Mouse (Mus musculus): ENCODE measurements at regions not wholly inside any gene's neighbourhood (a gene's known extent, or its start where the extent isn't known, plus 50 kb on each side); places are given as distances from the start of the nearest gene placed in this dataset.

DNA sequence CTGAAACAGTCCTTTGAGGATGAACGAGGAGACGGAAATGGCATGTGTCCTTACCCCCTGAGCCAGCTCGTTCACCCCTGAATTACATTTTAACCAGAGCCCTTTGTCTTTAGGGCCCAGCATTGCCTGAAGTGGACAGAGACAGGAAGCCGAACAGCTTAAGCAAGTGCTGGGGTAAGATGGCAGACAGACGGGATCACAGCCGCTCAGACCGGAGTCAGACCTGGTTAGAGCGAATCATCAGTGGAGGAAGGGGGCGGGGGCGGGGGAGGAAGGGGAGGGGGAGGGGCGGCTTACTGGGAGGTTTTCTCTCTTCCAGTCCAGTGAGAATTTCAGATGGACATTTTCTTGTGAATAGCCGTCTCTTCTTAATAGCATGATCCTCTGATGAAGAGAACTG is 103.1 kb upstream of the Ankrd55 start:
- intact Hi-C loops (cut with DNase I), result no loop called here
- no peak for DNase-seq (ENCODE audit: low spot score in 2 of 2)

DNA sequence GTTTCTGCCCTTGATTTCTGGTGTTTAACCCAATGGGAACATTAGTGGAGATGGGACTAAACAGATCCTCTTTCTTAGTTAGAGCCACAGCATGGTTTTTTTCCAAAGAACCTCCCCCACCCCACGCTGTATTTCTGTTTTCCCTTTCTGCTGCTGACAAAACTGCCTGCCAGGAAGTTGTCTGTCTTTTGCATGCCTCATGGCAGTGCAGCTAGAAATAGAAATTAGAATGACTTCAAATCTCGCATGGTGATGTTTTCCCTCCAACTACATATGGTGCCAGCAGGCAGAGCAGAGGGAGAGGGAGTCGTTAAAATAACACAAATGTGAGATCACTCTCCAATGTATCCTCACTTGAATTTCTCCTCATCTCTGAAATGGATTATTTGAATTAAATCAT is 101.0 kb upstream of the Ankrd55 start:
- intact Hi-C loops (cut with DNase I), result no loop called here
- peak; percentile 32 to 85 for DNase-seq (ENCODE audit: low spot score in 2 of 2)

DNA sequence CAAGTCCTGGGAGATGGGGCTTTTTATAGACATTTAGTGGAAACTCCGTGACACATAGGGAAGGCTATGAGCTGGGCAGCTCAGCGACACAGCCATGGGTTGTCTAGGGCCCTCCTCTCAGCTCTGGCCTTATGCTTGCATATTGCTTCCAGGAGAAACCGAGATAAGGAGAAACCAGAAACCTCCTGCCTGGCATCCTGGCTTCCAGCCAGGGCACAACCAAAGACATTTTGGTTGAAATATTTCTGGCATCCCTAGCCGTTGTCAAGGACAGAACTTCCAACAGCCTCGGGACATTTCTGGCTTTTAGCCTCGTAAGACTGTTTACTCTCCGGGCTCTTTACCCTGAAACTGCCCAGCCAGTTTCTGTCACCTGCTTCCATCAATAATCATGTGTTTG is 99.9 kb upstream of the Ankrd55 start:
- intact Hi-C loops (cut with DNase I), result no loop called here

DNA sequence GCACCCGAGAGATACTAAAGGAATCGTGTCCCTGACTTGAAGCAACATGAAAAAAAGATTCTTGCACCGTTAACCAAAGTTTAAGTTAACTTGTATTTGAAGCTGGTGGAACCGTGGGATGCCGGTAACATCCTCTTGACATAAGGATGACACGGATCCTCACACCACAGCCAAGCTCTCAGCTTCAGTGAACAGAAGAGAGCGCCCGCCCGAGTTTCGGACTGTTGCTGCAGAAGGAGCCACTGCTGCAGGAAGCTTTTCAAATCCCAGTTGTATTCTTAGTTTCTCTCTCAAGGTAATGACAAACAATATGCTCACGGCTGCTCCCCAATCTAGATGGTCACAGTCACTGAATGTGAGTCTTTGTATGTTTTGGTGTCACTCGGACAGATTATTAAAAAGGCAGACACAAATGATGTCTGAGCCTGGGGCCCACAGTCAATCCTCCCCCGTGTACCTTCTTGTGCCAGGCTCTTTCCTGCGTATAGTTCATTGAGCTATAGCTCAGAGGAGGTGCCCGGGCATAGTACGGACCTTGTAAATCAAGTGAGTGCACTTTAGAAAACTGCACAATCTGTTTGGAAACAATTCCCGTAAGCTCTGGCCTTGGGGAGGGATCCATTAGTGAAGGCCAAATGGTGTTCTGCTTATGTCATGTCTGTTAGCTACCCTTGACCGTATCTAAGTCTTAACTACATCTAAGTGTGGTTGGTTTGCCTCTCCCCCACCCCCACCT is 99.3 kb upstream of the Ankrd55 start:
- intact Hi-C loops (cut with DNase I), result no loop called here
- DNase-seq (ENCODE audit: low spot score in 2 of 2), result no peak

More for the DNA sequence above, 99.9 kb upstream of the Ankrd55 start:
- DNase-seq (ENCODE audit: low spot score in 2 of 2), result no peak

GRCm38 (mm10) chr13:112189605-112190004 is 98.6 kb upstream of the Ankrd55 start:
- intact Hi-C loops (cut with DNase I), result no loop called here
- no peak for DNase-seq (ENCODE audit: low spot score in 2 of 2)

DNA sequence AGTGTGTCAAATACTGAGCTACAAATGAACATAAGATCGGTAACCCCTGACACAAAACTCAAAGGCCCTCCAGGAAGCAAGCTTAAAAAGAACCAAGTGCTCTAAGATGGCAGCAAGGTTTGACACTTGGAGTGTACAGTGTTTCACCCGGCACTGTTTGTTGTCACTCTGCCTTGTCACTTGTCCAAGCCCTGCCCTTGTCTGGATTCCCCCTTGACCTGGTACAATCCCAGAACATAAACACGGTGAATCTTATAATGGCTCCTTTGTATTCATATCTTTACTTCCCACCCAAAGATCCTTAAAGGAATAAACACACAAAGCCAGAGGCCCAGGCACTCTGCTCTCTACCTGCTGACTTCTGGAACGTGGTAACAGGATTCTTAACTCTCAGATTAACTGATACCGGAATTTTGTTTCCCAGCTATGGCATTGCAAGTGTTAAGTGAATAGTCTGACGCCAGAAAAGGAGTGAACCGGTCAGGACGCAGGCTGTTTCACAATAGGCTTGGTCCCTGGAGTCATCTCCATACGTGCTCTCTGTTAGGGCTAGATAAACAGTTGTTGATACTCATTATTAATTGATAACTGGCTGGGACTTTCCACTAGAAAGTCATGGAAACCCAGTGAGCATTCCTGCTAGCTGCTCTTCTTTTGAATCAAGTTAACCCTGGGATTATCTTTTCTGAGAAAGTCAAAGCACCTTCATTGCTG is 95.9 kb upstream of the Ankrd55 start:
- intact Hi-C loops (cut with DNase I), result no loop called here
- no peak for DNase-seq (ENCODE audit: low spot score in 2 of 2)

GRCm38 (mm10) chr13:112193676-112194075 is 94.6 kb upstream of the Ankrd55 start:
- no peak for DNase-seq (ENCODE audit: low spot score in 2 of 2)
- intact Hi-C loops (cut with DNase I), result no loop called here

GRCm38 (mm10) chr13:112194991-112195390 is 93.3 kb upstream of the Ankrd55 start:
- intact Hi-C loops (cut with DNase I), result loop anchor here (5.0 kb wide), 2 partner anchors 388 to 408 kb away; partner anchors contain the start of gene Map3k1
- no peak for DNase-seq (ENCODE audit: low spot score in 2 of 2)

- intact Hi-C loops (cut with DNase I), result loop anchor here (5.0 kb wide), 2 partner anchors 389 to 409 kb away; partner anchors contain the start of gene Map3k1
Observed at GRCm38 (mm10) chr13:112196789-112197188, 91.5 kb upstream of the Ankrd55 start.

DNA sequence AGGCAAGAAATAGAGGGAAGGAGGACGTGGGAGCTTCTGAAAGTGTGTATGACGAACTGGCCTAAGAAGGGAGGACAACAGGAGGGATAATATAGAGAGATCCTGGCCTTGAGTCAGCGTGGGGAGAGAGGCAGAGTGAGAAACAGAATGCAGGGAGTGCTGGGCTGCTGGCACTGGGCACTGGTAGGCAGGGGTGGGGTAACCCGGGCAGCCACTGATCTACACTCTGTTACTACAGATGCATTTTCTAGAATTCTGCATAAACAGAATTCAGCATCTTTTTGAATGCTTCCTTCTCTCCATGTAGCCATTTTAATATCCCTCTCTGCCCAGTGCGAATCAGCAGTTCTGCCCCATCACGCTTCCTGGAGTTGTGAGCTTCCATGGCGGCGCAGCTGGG is 84.5 kb upstream of the Ankrd55 start:
- intact Hi-C loops (cut with DNase I), result no loop called here

More at GRCm38 (mm10) chr13:112196789-112197188, 91.5 kb upstream of the Ankrd55 start:
- DNase-seq (ENCODE audit: low spot score in 2 of 2), result no peak

DNA sequence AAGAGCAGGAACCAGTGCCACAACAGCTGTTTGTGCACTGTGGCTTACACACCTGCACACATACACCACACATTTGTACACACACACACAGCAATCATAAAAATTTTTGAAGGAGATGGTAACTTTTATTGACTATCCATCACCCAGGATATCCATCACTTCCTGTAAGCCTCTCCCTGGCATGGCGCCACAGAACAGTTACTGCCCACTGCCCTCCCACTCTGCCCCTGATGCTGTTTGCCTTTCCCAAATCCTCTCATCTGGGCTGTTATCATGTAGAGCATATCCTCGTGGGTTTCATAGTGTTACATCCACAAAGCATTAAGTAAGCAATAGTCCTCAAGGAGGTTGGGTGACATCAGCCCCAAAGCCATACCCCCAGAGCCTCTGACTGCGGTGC is 84.0 kb upstream of the Ankrd55 start:
- DNase-seq (ENCODE audit: low spot score in 2 of 2), result no peak
- intact Hi-C loops (cut with DNase I), result no loop called here

More for the DNA sequence above, 84.5 kb upstream of the Ankrd55 start:
- DNase-seq (ENCODE audit: low spot score in 2 of 2), result no peak

DNA sequence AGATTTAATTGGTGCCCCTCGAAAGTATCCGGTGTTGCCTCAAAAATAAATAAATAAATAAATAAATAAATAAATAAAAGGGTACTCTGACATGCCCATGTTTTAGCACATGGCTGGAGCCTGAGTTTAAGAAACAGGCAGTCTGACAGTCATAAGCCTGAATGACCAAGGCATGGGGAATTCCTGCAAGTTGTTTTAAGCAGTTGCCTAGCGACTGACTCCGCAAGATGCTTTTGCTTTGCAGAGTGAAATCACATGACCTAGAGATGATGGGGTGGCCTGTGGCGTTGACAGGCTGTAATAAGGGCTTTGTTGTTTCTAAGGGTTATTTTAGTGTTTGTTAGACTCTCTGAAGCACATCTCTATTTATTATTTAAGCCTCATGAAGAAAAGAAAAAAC is 83.4 kb upstream of the Ankrd55 start:
- intact Hi-C loops (cut with DNase I), result no loop called here
- no peak for DNase-seq (ENCODE audit: low spot score in 2 of 2)

DNA sequence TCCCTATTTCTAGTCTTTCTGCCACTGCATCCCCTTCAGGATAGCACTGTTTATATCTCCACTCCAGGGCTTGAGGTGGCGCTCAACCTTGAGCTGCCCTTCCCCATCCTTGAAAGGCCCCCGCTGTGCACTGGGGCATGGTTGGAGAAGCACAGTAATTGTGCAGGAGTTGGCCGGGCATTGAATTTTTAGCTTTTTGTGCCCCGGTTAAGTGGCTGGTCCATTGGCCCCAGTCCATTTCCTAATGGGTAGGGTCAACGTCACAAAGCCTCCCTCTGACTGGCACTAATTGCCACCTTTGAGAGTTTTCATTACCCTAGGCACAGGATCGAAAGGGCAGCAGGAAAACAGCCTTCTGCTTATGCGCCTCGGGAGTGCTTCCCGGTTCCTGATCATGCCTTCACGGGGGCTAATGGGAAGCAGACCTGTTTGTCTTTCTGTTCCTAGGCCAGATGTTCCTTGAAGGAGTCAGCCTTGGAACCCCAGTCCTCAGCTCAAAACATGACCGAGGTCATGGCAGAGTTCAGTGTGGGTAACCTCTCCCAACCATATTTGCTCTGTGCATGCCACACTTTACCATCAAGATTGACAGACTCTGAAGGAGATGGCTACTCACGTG is 80.5 kb upstream of the Ankrd55 start:
- DNase-seq (ENCODE audit: low spot score in 2 of 2), result no peak
- intact Hi-C loops (cut with DNase I), result no loop called here

GRCm38 (mm10) chr13:112211841-112212240 is 76.4 kb upstream of the Ankrd55 start:
- intact Hi-C loops (cut with DNase I), result no loop called here
- no peak for DNase-seq (ENCODE audit: low spot score in 2 of 2)

DNA sequence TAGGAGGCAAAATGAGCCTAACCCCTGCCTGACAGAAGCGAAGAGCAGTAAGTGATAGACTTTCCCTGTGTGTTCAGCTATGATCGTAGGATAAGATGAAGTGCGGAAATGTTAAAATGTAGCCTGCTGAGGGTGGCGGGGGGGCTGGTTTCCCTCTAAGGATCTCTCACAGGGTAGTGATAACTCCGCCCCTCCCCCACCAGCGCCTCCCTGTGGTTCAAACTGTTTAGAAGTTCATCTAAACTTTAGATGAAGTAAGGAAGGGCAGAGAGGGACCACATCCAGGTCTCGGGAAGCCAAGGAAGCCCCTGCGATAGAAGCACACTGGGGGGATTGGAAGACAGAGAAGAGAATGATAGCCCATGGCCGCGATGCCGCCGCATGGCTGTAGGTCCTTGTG is 75.9 kb upstream of the Ankrd55 start:
- intact Hi-C loops (cut with DNase I), result no loop called here

DNA sequence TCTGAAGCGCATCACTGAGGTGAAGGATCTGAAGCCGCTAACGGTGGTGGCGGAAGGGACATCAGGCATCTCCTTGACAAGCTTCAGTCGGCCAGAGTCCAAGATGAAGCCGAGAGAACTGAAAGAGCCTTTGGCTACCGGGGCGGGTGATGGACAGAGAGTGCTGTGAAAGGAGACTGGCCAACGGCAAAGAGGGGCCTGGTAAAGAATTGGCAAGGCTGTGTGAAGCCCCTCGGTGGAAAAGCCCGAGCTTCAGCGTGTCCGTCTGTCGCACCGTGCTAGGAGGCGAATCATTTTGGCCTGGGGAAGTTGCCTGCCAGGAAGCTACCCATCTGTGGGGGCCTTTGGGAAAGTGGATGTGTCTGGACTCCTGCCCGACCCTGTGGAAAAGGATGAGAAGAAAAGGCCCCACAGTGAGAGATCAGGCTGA is 74.6 kb upstream of the Ankrd55 start:
- intact Hi-C loops (cut with DNase I), result no loop called here
- no peak for DNase-seq (ENCODE audit: low spot score in 2 of 2)

More for the DNA sequence above, 75.9 kb upstream of the Ankrd55 start:
- DNase-seq (ENCODE audit: low spot score in 2 of 2), result no peak

DNA sequence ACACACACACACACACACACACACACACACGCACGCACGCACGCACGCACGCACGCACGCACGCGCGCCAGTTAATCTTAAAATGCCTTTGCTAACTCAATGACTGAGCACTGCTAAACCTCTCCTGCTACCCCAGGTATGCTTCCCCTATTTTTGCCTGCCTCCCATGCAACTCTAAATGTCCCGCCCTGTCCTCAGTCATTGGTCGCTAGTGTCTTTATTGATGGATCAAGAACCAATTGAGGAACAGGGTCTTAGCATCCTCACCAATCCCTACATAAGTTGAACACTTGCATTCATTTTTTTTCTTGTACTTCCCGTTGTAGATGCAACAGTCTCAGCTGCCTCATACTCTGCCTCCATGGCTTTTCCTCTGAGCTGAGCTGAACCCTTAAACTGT is 72.2 kb upstream of the Ankrd55 start:
- no peak for DNase-seq (ENCODE audit: low spot score in 2 of 2)
- intact Hi-C loops (cut with DNase I), result no loop called here

GRCm38 (mm10) chr13:112218389-112218788 is 69.9 kb upstream of the Ankrd55 start:
- no peak for DNase-seq (ENCODE audit: low spot score in 2 of 2)
- intact Hi-C loops (cut with DNase I), result no loop called here

GRCm38 (mm10) chr13:112220184-112220583 is 68.1 kb upstream of the Ankrd55 start:
- intact Hi-C loops (cut with DNase I), result no loop called here
- DNase-seq (ENCODE audit: low spot score in 2 of 2), result peak in 1 of 2 experiments; percentile 22

- no peak for DNase-seq (ENCODE audit: low spot score in 2 of 2)
- intact Hi-C loops (cut with DNase I), result no loop called here
Observed at GRCm38 (mm10) chr13:112223616-112224015, 64.6 kb upstream of the Ankrd55 start.

GRCm38 (mm10) chr13:112227766-112228165 is 60.5 kb upstream of the Ankrd55 start:
- DNase-seq (ENCODE audit: low spot score in 2 of 2), result no peak
- intact Hi-C loops (cut with DNase I), result no loop called here
